Mouse (Mus musculus) hindbrain, embryonic 15.5 days (tissue): ENCODE measurements around the gene Glmp. TPM values are rescaled to one million over a fixed set of nuclear protein-coding genes. Genes with fewer than 3 reads are reported as not detected.

Experiments
- ATAC-seq: fragments of 200-750 bp; cut with Nextera tagmentation; 2 replicates; pipeline ENCODE4 v1.8.0; 2017; ENCODE audit warnings: low read depth, moderate number of reproducible peaks, moderate TSS enrichment; ENCODE audit not compliant: low FRiP score
- H3K27ac ChIP-seq: fragments of 300-500 bp; sonication (generic); replicated peaks from 2 replicates; pipeline ENCODE4 v1.5.1; 2015; ENCODE audit warnings: mild to moderate bottlenecking, inconsistent platforms
- H3K27me3 ChIP-seq: fragments of 300-500 bp; sonication (generic); 2 replicates; pipeline ENCODE4 v1.6.1; 2015; ENCODE audit warnings: control low read depth, inconsistent platforms
- H3K36me3 ChIP-seq: fragments of 300-500 bp; sonication (generic); 2 replicates; pipeline ENCODE4 v1.6.1; 2015; ENCODE audit warnings: control low read depth, inconsistent platforms
- H3K4me1 ChIP-seq: fragments of 300-500 bp; sonication (generic); replicated peaks from 2 replicates; pipeline ENCODE4 v1.6.1; 2015; ENCODE audit warnings: control low read depth, inconsistent platforms
- H3K4me2 ChIP-seq: fragments of 300-500 bp; sonication (generic); 2 replicates; pipeline ENCODE4 v1.6.1; 2015; ENCODE audit warnings: moderate library complexity, mild to moderate bottlenecking, inconsistent platforms
- H3K4me3 ChIP-seq: fragments of 300-500 bp; sonication (generic); 2 replicates; pipeline ENCODE4 v1.5.1; 2015; ENCODE audit warnings: mild to moderate bottlenecking, inconsistent platforms
- H3K9ac ChIP-seq: fragments of 300-500 bp; sonication (generic); 2 replicates; pipeline ENCODE4 v1.6.1; 2015; ENCODE audit warnings: inconsistent platforms
- H3K9me3 ChIP-seq: fragments of 300-500 bp; sonication (generic); 2 replicates; pipeline ENCODE4 v1.6.1; 2016; ENCODE audit warnings: control low read depth, inconsistent platforms
- WGBS: fragments of 180-500 bp; shearing (Covaris S2); methylation state at CpG from one replicate; pipeline ENCODE4 v1.1.7; 2015; 5-methylcytosine and 5-hydroxymethylcytosine counted together
- polyA plus RNA-seq: library from polyadenylated mRNA; unstranded; fragments of >200 nt; fragmentation: Nextera tagmentation; extraction: Ambion mirVana; gene quantifications from 2 replicates; pipeline ENCODE4 v1.2.1, GENCODE M21; 2015

The Glmp gene
- polyA plus RNA-seq, 1 experiment from 2014 or later: 125 TPM

DNA sequence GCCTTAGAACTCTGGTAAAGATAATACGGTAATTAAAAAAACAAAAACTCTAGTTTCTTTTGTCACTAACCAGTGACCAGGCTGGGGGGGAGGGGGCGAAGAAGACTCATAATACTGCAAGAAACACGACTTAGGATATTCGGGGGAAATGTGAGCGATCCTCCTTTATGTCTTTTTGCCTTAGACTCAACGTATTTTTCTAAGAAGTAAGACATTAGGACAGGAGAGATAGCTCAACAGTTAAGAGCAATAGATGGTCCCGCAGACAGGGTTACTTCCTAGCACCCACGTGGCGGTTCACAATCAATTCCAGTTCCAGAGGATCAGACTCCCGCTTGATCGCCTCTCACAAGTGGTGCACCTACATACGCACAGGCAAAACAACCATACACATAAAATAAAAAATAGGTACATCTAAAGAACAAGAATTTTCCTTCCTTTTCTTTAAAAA is 28.7 kb upstream of the Glmp start:
- Histone ChIP-seq H3K27ac (peak overlapping the region; percentile 88), H3K9me3 (no peaks in the 10 kb centered on the region), H3K4me3 (peak overlapping the region; percentile 76), H3K4me2 (peak overlapping the region; percentile 74), H3K9ac (peak overlapping the region; percentile 57), H3K27me3 (no peaks in the 10 kb centered on the region), H3K4me1 (peaks cover 26% of the 10 kb centered on the region), H3K36me3 (peaks cover 20% of the 10 kb centered on the region)
- ATAC-seq: peak; percentile 13; the same call in 1 of the 2 replicates
- WGBS: 1% methylated on average over 12 of the region's 12 CpGs

DNA sequence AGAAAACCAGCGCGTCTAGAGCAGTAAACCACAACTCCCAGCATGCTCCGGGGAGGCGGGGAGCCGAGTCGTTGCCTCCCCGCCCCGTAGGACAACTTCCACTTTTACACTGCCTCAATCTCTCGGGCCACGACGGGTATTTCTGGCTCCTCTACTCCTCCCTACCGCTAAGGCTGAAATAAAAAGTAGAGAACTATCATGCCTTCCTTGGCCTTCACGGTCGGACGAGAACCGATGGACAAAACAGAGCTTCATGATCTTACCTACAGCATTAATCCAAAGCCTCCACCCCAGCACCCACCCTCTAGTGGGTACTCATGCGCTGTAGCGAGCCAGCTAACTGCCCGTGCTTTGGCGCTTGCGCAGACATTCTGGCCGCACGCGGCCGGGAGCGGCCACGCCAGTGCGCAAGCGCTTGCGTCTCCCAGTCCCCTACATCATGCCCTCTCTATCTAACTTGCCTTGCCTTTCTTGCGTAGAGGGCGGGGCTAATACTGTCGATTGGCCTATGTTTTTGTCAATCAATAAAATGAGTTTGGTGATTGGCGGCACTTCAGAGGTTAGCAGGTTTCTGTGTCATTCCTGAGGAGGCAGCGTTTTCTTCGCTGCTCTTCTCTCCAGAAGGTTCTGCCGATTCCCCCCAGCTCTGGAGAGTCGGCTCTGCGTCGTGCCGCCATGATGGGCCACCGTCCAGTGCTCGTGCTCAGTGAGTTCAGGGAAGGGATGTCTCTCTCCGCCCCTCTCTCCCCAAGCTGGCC is 28.1 kb upstream of the Glmp start, which contains the start of the genes Tsacc and Cct3:
Gene Tsacc (minus strand): TSS at position 439 of the 758 bp plus-strand sequence.
Gene Cct3 (plus strand): TSS at position 556 of the 758 bp plus-strand sequence.
- WGBS: under 1% methylated on average over 44 of the region's 44 CpGs
- peak within 1 kb of the TSS; percentile 78 for H3K4me2 ChIP-seq

DNA sequence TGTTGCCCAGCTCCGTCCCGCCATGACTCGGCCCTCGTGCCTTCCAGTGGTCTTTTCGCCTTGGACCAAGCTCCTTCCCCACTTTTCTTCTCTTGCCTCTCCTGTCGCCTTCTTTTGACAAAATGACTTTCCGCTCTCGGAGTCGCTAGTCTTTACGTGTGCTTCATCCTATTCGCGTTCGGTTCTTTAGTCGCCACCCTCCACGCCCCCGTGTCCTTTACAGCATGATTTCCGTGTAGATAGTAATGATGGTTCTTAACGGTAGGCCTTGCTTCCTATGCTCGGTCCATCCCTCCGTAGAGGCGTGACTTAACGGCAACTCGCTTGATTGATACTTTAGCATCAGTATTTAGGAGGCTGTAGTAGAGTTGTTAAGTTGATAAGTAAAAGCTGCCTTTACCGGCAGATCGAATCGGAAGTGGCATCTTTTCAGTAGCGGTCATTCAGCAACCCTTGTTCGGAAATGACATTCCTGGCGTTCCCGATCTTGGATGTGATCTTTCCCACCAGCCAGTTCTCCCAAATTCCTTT is 27.4 kb upstream of the Glmp start:
- peak overlapping the region; percentile 94 for H3K27ac ChIP-seq
- H3K4me2 ChIP-seq: peak overlapping the region; percentile 78
- H3K4me1 ChIP-seq: peaks cover 26% of the 10 kb centered on the region
- H3K27me3 ChIP-seq: no peaks in the 10 kb centered on the region
- H3K9me3 ChIP-seq: no peaks in the 10 kb centered on the region
- ATAC-seq: no peak
- WGBS: under 1% methylated on average over 30 of the region's 30 CpGs
- peak overlapping the region; percentile 76 for H3K4me3 ChIP-seq
- peak overlapping the region; percentile 85 for H3K9ac ChIP-seq
- H3K36me3 ChIP-seq: peaks cover 32% of the 10 kb centered on the region

More for the DNA sequence above, 28.1 kb upstream of the Glmp start, which contains the start of the genes Tsacc and Cct3:
- Histone ChIP-seq H3K36me3 (peaks cover 26% of the 10 kb centered on the region), H3K27ac (peak within 1 kb of the TSS; percentile 94), H3K27me3 (no peaks in the 10 kb centered on the region), H3K4me3 (peak within 1 kb of the TSS; percentile 76), H3K9me3 (no peaks in the 10 kb centered on the region), H3K9ac (peak within 1 kb of the TSS; percentile 85), H3K4me1 (peaks cover 26% of the 10 kb centered on the region)
- peak; percentile 99 for ATAC-seq

DNA sequence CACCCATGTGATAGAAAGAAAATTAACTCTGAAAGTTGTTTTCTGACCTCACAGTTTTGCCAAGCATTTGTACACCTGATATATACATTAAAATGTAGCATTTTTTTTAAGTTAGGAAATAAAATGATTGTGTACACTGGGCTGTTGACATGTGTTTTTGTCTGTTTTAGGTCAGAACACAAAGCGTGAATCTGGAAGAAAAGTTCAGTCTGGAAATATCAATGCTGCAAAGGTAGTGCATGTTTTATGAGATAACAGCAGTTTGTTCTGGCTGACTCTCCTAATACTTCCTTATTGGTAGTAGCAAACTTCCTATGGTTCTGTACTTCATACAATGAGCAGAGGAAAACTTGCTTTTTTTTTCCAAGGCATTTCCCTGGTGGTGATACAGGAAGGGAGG is 25.7 kb upstream of the Glmp start:
- H3K4me2 ChIP-seq: no peak overlapping the region
- H3K4me1 ChIP-seq: peaks cover 26% of the 10 kb centered on the region
- WGBS: 93% methylated on average over 1 of the region's 1 CpGs
- H3K9me3 ChIP-seq: no peaks in the 10 kb centered on the region
- H3K27me3 ChIP-seq: no peaks in the 10 kb centered on the region
- H3K27ac ChIP-seq: no peak overlapping the region
- peaks cover 47% of the 10 kb centered on the region for H3K36me3 ChIP-seq
- no peak overlapping the region for H3K4me3 ChIP-seq
- no peak overlapping the region for H3K9ac ChIP-seq
- no peak for ATAC-seq

DNA sequence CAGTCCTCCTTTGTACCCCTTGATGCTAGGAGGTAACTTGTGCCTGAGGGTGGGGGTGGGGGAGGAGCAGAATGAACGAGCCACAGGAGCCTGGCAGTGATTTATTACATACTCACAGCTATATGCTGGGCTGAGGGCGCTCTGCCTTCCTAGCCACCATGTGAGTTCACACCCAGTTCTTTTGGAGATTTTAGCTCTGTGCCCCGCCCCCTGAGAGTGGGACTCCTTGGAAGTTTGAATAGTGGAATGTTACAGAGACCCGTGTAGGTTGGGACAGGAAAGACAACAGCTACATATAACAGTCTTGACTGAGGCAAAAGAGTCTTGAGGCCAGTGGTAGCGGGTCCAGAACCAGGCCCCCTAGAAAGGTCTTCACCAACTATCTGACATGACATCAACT is 4.1 kb downstream of the Glmp start:
- Histone ChIP-seq H3K36me3 (peaks cover 6% of the 10 kb centered on the region; the same call in 1 of the 2 replicates), H3K27ac (no peak overlapping the region), H3K27me3 (no peaks in the 10 kb centered on the region), H3K4me2 (no peak overlapping the region), H3K9ac (no peak overlapping the region), H3K4me1 (peaks cover 15% of the 10 kb centered on the region), H3K4me3 (no peak overlapping the region), H3K9me3 (no peaks in the 10 kb centered on the region)
- no peak for ATAC-seq
- 70% methylated on average over 5 of the region's 5 CpGs for WGBS

DNA sequence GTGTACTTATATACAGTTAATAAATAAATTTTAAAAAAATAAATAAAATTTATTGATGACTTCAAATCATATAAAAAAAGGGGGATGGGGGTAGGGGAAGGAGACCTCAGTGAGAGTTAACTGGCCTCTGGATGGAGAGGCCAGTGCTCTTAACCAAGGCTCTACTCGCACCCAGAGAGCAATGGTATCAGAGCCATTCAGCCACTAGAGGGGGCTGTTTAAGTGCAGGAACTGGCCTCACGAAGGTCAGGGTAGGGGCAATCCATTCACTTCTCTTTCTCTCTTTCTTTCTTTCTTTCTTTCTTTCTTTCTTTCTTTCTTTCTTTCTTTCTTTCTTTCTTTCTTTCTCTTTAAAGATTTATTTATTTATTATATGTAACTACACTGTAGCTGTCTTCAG is 6.5 kb downstream of the Glmp start:
- no peak for ATAC-seq
- H3K4me3 ChIP-seq: no peak overlapping the region
- no peak overlapping the region for H3K27ac ChIP-seq
- no peaks in the 10 kb centered on the region for H3K9me3 ChIP-seq
- no peaks in the 10 kb centered on the region for H3K27me3 ChIP-seq
- H3K4me1 ChIP-seq: peaks cover 9% of the 10 kb centered on the region
- H3K36me3 ChIP-seq: peaks cover 6% of the 10 kb centered on the region; the same call in 1 of the 2 replicates
- no peak overlapping the region for H3K9ac ChIP-seq
- H3K4me2 ChIP-seq: no peak overlapping the region
- 26% methylated on average over 2 of the region's 2 CpGs for WGBS

DNA sequence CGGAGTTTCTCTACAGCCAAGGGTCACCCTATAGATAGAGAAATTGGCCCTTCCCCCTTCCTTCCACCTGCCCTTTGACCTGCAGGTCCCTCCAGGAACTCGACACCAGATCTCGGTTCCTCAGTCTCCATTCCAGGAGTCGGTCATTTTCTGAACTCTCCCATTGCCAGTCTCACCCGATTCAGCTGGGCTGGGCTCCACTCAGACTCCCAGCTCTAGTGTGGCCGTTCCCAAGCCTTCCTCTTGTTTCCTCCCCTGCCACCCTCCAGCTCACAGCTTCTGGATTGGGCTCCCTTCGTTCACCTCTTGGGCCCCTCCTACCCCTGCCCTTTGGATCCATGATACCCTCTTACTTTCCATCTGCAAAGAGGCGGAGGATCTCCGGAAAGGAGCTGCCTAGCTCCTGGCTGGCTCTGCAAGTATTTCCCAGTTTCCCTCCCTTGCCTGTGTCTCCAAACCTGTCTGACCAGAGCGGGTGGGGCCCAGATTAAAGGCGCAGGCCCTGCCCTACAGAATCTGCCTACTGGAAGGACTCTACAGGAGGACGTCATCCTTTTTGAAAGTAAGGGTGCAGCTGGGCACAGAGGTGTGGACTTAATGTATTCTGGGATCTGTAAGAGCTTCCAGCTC is 9.3 kb downstream of the Glmp start:
- no peak for ATAC-seq
- H3K4me3 ChIP-seq: no peak overlapping the region
- H3K27me3 ChIP-seq: no peaks in the 10 kb centered on the region
- H3K9ac ChIP-seq: no peak overlapping the region
- peaks cover 27% of the 10 kb centered on the region for H3K4me1 ChIP-seq
- no peaks in the 10 kb centered on the region for H3K9me3 ChIP-seq
- H3K4me2 ChIP-seq: no peak overlapping the region
- WGBS: 68% methylated on average over 12 of the region's 12 CpGs
- no peaks in the 10 kb centered on the region for H3K36me3 ChIP-seq
- no peak overlapping the region for H3K27ac ChIP-seq

DNA sequence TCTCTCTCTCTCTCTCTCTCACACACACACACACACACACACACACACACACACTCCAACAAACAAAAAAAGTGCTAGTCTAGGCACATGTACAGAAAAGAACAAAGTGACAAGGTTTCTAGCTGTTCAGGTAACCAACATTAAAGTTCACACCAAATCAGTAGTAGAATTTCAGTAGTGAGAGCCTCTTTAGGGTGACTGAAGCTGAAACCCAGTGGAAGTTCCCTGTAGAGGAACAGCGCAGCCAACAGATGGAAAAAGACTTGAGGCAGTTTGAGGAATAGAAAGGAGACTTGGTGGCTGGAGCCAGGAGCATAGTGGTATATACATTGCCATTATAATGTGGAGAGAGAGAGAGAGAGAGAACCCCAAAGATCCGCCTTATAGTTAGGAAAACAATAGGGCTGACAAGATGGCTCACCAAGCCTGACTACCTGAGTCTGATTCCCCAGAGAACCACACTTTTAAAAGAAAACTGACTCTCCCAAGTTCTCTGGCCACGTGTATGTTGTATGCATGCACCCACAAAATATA is 10.1 kb downstream of the Glmp start:
- Histone ChIP-seq H3K27ac (peak overlapping the region; percentile 95; the same call in 1 of the 2 replicates), H3K4me3 (peak overlapping the region; percentile 62), H3K4me2 (peak overlapping the region; percentile 78), H3K4me1 (peaks cover 27% of the 10 kb centered on the region), H3K36me3 (no peaks in the 10 kb centered on the region), H3K9ac (peak overlapping the region; percentile 79), H3K9me3 (no peaks in the 10 kb centered on the region), H3K27me3 (no peaks in the 10 kb centered on the region)
- ATAC-seq: no peak
- 35% methylated on average over 3 of the region's 3 CpGs for WGBS

DNA sequence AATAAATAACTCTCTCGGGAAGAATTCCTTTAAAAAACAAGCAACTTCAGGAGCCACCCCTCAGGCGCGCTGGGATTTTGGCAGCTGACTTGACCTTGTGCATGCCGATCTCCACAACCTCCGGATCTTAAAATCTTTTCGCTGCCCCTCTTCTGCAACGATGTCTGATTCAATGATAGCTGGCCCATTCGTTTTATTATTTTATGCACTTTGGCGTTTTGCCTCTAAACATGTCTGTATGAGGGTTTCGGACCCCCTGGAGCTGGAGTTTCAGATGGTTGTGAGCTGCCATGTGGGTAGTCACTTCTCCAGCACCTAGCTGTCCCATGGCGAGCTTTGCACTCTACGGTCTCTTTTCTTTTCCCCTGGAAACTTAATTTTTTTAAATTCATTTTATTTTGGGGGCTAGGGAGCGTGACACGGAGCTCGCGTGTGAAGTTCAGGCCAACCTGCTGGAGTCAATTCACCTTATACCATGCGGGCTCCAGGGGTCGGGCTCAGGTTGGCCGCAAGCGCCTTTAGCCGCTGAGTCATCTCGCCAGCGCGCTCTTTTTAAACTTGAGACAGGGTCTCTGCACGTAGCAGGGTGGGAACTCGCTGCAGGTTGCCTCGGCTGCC is 10.7 kb downstream of the Glmp start:
- H3K9ac ChIP-seq: peak overlapping the region; percentile 79
- ATAC-seq: peak; percentile 52; the same call in 1 of the 2 replicates
- H3K4me1 ChIP-seq: peaks cover 27% of the 10 kb centered on the region
- peak overlapping the region; percentile 78 for H3K4me2 ChIP-seq
- H3K27ac ChIP-seq: peak overlapping the region; percentile 95
- no peaks in the 10 kb centered on the region for H3K9me3 ChIP-seq
- H3K4me3 ChIP-seq: peak overlapping the region; percentile 62
- H3K27me3 ChIP-seq: no peaks in the 10 kb centered on the region
- under 1% methylated on average over 27 of the region's 27 CpGs for WGBS
- H3K36me3 ChIP-seq: no peaks in the 10 kb centered on the region

DNA sequence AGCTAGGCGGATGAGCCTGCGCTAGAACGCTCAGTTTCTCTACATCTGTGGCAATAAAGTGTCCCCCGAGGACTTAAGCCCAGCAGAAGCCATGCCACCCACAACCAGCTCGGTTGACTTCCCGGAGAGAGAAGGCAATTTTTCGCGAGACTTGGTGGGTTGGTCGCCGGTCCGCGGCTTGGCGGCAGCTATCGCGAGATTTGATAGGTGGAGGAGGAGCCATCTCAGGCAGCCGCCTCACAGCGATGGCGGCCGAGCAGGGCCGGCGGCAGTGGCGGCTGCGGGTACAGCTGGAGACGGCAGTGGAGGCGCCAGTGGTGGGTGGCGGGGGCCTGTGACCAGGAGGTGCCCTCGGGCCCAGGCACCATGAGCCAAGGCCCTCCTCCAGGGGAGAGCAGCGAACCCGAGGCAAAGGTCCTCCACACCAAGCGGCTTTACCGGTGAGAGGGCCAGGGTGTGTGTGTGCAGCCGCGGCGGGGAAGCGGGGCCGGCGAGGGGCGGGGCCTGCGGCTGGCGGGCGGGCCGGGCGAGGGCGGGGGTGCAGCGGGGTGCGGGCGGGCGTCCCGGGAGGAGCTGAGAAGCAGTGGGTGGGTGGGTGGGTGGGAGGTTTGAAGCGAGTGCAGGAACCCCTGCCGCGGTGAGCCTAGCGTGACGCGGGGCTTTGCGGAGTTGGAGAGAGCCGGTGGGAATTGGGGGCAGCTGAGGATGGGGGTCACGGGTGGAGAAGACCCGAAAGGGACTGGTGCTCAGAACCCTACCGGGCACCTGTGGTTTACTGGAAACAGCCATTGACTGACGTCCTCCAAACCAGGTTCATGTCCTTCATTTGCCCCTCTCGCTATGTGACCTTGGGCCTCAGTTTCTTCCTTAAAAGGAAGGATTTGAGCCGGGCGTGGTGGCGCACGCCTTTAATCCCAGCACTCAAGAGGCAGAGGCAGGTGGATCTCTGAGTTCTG is 11.5 kb downstream of the Glmp start, which contains the start of the genes Tmem79 and Smg5:
Gene Tmem79 (minus strand): TSS at position 91 of the 956 bp plus-strand sequence.
Gene Smg5 (plus strand): TSS at position 203 of the 956 bp plus-strand sequence.
- peak within 1 kb of the TSS; percentile 79 for H3K9ac ChIP-seq
- no peaks in the 10 kb centered on the region for H3K36me3 ChIP-seq
- H3K9me3 ChIP-seq: no peaks in the 10 kb centered on the region
- peaks cover 27% of the 10 kb centered on the region for H3K4me1 ChIP-seq
- peak within 1 kb of the TSS; percentile 95 for H3K27ac ChIP-seq
- peak within 1 kb of the TSS; percentile 78 for H3K4me2 ChIP-seq
- WGBS: 2% methylated on average over 65 of the region's 66 CpGs
- ATAC-seq: peak; percentile 96
- no peaks in the 10 kb centered on the region for H3K27me3 ChIP-seq
- peak within 1 kb of the TSS; percentile 62 for H3K4me3 ChIP-seq
